Comparison of ENCODE assay signal across 13 mouse cellular contexts in genomic region chr7:67353667-67354066, GRCm38 (mm10). TPM values are rescaled to one million over a fixed set of nuclear protein-coding genes. Genes with fewer than 3 reads are reported as not detected.
DNase-seq lines count a peak whose midpoint lies in the region; ATAC-seq and TF ChIP-seq lines count a peak whose summit lies in the region.
"Had no signal": no experiment of that assay in that cellular context is flagged by ENCODE, and none has a peak within 500 bp of the region (broad histone marks: within the 10 kb centered on the region; RNA-seq: fewer than 3 reads in every experiment).

No protein-coding gene starts in this region.

- H3K9ac ChIP-seq in ES-Bruce4 (ENCODE audit: low read depth, poor library complexity, severe bottlenecking): no peak overlapping the region
- H3K9ac ChIP-seq in liver, postnatal 0 days (replicated peaks): no peak overlapping the region
- no peak overlapping the region for H3K9ac ChIP-seq in stomach, postnatal 0 days (ENCODE audit: low read length)
- H3K9ac ChIP-seq in neural tube, embryonic 15.5 days (replicated peaks): no peak overlapping the region
- H3K9ac ChIP-seq: forebrain, postnatal 0 days had no signal

- no peaks in the 10 kb centered on the region for H3K36me3 ChIP-seq in ES-Bruce4 (ENCODE audit: control insufficient read depth, insufficient read depth, low read length, poor library complexity, severe bottlenecking)
- no peaks in the 10 kb centered on the region; the same call in 1 of the 2 replicates for H3K36me3 ChIP-seq in liver, postnatal 0 days (replicated peaks; ENCODE audit: insufficient read depth, low read length)
- H3K36me3 ChIP-seq in stomach, postnatal 0 days (ENCODE audit: control insufficient read depth, insufficient read depth, low read length): no peaks in the 10 kb centered on the region
- H3K36me3 ChIP-seq in forebrain, embryonic 10.5 days (replicated peaks): peaks cover 14% of the 10 kb centered on the region
- H3K36me3 ChIP-seq in neural tube, embryonic 15.5 days: 0 out of 2 replicates have a peak, but pooled peaks cover 5% of the 10 kb centered on the region

- TF ChIP-seq CTCF in layer of hippocampus, adult 2 months (conservative IDR thresholded peaks at IDR 0.05): peak; percentile 62
- TF ChIP-seq CTCF in ES-Bruce4 (IDR thresholded peaks at IDR 0.05; ENCODE audit: low read depth, low read length): peak; percentile 38
- peak; percentile 62 for TF ChIP-seq CTCF in liver, postnatal 0 days (IDR thresholded peaks at IDR 0.05; ENCODE audit: low read depth)
- peak; percentile 65 for TF ChIP-seq CTCF in stomach, postnatal 0 days (IDR thresholded peaks at IDR 0.05; ENCODE audit: low read depth)

- no peak overlapping the region for H3K4me2 ChIP-seq in liver, postnatal 0 days (ENCODE audit: low read depth, low read length)
- H3K4me2 ChIP-seq in stomach, postnatal 0 days (replicated peaks; ENCODE audit: low read depth): no peak overlapping the region
- no peak overlapping the region for H3K4me2 ChIP-seq in neural tube, embryonic 15.5 days

- TF ChIP-seq EP300 in ES-Bruce4 (IDR thresholded peaks at IDR 0.05; ENCODE audit: insufficient read depth, low read depth, low read length): no peak
- no peak for TF ChIP-seq EP300 in liver, postnatal 0 days (IDR thresholded peaks at IDR 0.05; ENCODE audit: low read depth)
- TF ChIP-seq EP300 in stomach, postnatal 0 days (optimal IDR thresholded peaks at IDR 0.05): no peak

- DNase-seq in layer of hippocampus, adult 2 months (ENCODE audit: low spot score in 2 of 2): no peak
- DNase-seq in layer of hippocampus, adult 8-10 months (ENCODE audit: low spot score in 2 of 2): no peak
- DNase-seq in liver, postnatal 0 days: peak; percentile 37
- no peak for DNase-seq in stomach, postnatal 0 days (ENCODE audit: low spot score)
- DNase-seq in forebrain, embryonic 10.5 days (ENCODE audit: extremely low spot score, low spot score): no peak
- DNase-seq in right cerebral cortex, postnatal 14 days: no peak
- DNase-seq: embryo, embryonic 11 days; forebrain, postnatal 0 days; kidney, postnatal 10 days; midbrain, embryonic 14.5 days had no signal

- no peak overlapping the region for H3K4me3 ChIP-seq in layer of hippocampus, adult 2 months
- no peak overlapping the region for H3K4me3 ChIP-seq in ES-Bruce4 (ENCODE audit: low read depth, low read length)
- no peak overlapping the region for H3K4me3 ChIP-seq in liver, postnatal 0 days (ENCODE audit: low read depth, low read length)
- no peak overlapping the region for H3K4me3 ChIP-seq in stomach, postnatal 0 days (ENCODE audit: low read depth, low read length)
- H3K4me3 ChIP-seq in forebrain, embryonic 10.5 days: no peak overlapping the region
- H3K4me3 ChIP-seq in neural tube, embryonic 15.5 days (replicated peaks): no peak overlapping the region
- H3K4me3 ChIP-seq: limb, embryonic 10.5 days had no signal

- no peaks in the 10 kb centered on the region for H3K4me1 ChIP-seq in ES-Bruce4 (ENCODE audit: control insufficient read depth, insufficient read depth, low read length)
- 0 out of 2 replicates have a peak, but pooled peaks cover 6% of the 10 kb centered on the region for H3K4me1 ChIP-seq in liver, postnatal 0 days (ENCODE audit: insufficient read depth)
- H3K4me1 ChIP-seq in stomach, postnatal 0 days (replicated peaks; ENCODE audit: control insufficient read depth, insufficient read depth): no peaks in the 10 kb centered on the region
- no peaks in the 10 kb centered on the region for H3K4me1 ChIP-seq in forebrain, embryonic 10.5 days
- H3K4me1 ChIP-seq in neural tube, embryonic 15.5 days: no peaks in the 10 kb centered on the region
- H3K4me1 ChIP-seq: limb, embryonic 10.5 days had no signal

- H3K27me3 ChIP-seq in ES-Bruce4 (ENCODE audit: control insufficient read depth, insufficient read depth, low read length, poor library complexity, severe bottlenecking): no peaks in the 10 kb centered on the region
- H3K27me3 ChIP-seq in liver, postnatal 0 days (ENCODE audit: insufficient read depth, low read length): no peaks in the 10 kb centered on the region
- no peaks in the 10 kb centered on the region for H3K27me3 ChIP-seq in stomach, postnatal 0 days (ENCODE audit: control insufficient read depth, insufficient read depth, low read length)
- H3K27me3 ChIP-seq in forebrain, embryonic 10.5 days (ENCODE audit: poor library complexity, severe bottlenecking): no peaks in the 10 kb centered on the region
- no peaks in the 10 kb centered on the region for H3K27me3 ChIP-seq in neural tube, embryonic 15.5 days (replicated peaks)

- 65% methylated on average over 6 of the region's 6 CpGs for WGBS in liver, postnatal 0 days (ENCODE audit: insufficient replicate concordance)
- 66% methylated on average over 6 of the region's 6 CpGs for WGBS in stomach, postnatal 0 days
- 89% methylated on average over 6 of the region's 6 CpGs for WGBS in forebrain, embryonic 10.5 days
- 91% methylated on average over 6 of the region's 6 CpGs for WGBS in neural tube, embryonic 15.5 days

- TF ChIP-seq POLR2A in ES-Bruce4 (IDR thresholded peaks at IDR 0.05; ENCODE audit: insufficient read depth, low read length): no peak

- H3K9me3 ChIP-seq in ES-Bruce4 (replicated peaks; ENCODE audit: control insufficient read depth, insufficient read depth, low read length, poor library complexity, severe bottlenecking): peaks cover 9% of the 10 kb centered on the region
- H3K9me3 ChIP-seq in liver, postnatal 0 days (ENCODE audit: low read length): no peaks in the 10 kb centered on the region
- H3K9me3 ChIP-seq in stomach, postnatal 0 days (ENCODE audit: control insufficient read depth, low read length): no peaks in the 10 kb centered on the region
- H3K9me3 ChIP-seq in forebrain, embryonic 10.5 days: peaks cover 14% of the 10 kb centered on the region
- no peaks in the 10 kb centered on the region for H3K9me3 ChIP-seq in neural tube, embryonic 15.5 days (replicated peaks)

- H3K27ac ChIP-seq in layer of hippocampus, adult 2 months: no peak overlapping the region
- no peak overlapping the region for H3K27ac ChIP-seq in ES-Bruce4 (ENCODE audit: insufficient read depth, low read length)
- no peak overlapping the region for H3K27ac ChIP-seq in liver, postnatal 0 days (ENCODE audit: low read depth)
- no peak overlapping the region for H3K27ac ChIP-seq in stomach, postnatal 0 days (replicated peaks)
- H3K27ac ChIP-seq in forebrain, embryonic 10.5 days: no peak overlapping the region
- no peak overlapping the region for H3K27ac ChIP-seq in neural tube, embryonic 15.5 days (replicated peaks)
- H3K27ac ChIP-seq: limb, embryonic 10.5 days had no signal

- no peak for ATAC-seq in liver, postnatal 0 days
- no peak for ATAC-seq in stomach, postnatal 0 days (ENCODE audit: low FRiP score, low TSS enrichment)
- no peak for ATAC-seq in neural tube, embryonic 15.5 days (ENCODE audit: low FRiP score)
- ATAC-seq: forebrain, postnatal 0 days had no signal

RNA-seq across cellular contexts. Expression of gene Mef2a, which starts 19.0 kb away (rescaled TPM):
- total RNA-seq in layer of hippocampus, adult 2 months (2021): 100 to 1,000 TPM; 151 to 157 TPM
- total RNA-seq in layer of hippocampus, adult 8-10 months (2022): 100 to 1,000 TPM; 139 to 155 (median 150) TPM
- 29.5 and 31.6 TPM in 2 replicates for polyA plus RNA-seq in ES-Bruce4 (2011; ENCODE audit: insufficient read depth, insufficient read length, low read depth, missing spikeins)
- polyA plus RNA-seq in liver, postnatal 0 days (2015; fragmentation: Nextera tagmentation; extraction: Ambion mirVana): 10.3 and 10.7 TPM in 2 replicates
- 20.0 and 21.5 TPM in 2 replicates for polyA plus RNA-seq in stomach, postnatal 0 days (2015; fragmentation: Nextera tagmentation; extraction: Ambion mirVana)
- 22.4 and 23.2 TPM in 2 replicates for polyA plus RNA-seq in forebrain, embryonic 10.5 days (2016; fragmentation: Nextera tagmentation; extraction: Ambion mirVana)
- polyA plus RNA-seq in neural tube, embryonic 15.5 days (2015; fragmentation: Nextera tagmentation; extraction: Ambion mirVana): 29.6 and 30.1 TPM in 2 replicates
